Mouse (Mus musculus) thymus, adult 2 months (tissue): ENCODE measurements around the gene Pi4k2a. TPM values are rescaled to one million over a fixed set of nuclear protein-coding genes. Genes with fewer than 3 reads are reported as not detected.

Source experiments
- DNase-seq: peaks from one replicate; pipeline ENCODE4 v3.0.0; 2021
- H3K27ac ChIP-seq: fragments of 200-500 bp; 2 replicates; pipeline ENCODE4 v1.5.1; 2012; ENCODE audit warnings: low read length, control low read depth; ENCODE audit not compliant: control insufficient read depth, insufficient read depth
- H3K27me3 ChIP-seq: fragments of 200-500 bp; 2 replicates; pipeline ENCODE4 v1.6.1; 2012; ENCODE audit warnings: mild to moderate bottlenecking, low read length, moderate library complexity, mixed read lengths; ENCODE audit not compliant: control insufficient read depth, insufficient read depth
- H3K36me3 ChIP-seq: fragments of 200-500 bp; 2 replicates; pipeline ENCODE4 v1.6.1; 2012; ENCODE audit warnings: mild to moderate bottlenecking, low read length, moderate library complexity; ENCODE audit not compliant: control insufficient read depth, insufficient read depth
- H3K4me1 ChIP-seq: fragments of 200-500 bp; replicated peaks from 2 replicates; pipeline ENCODE4 v1.6.1; 2012; ENCODE audit warnings: low read length; ENCODE audit not compliant: control insufficient read depth, insufficient read depth
- H3K4me3 ChIP-seq: fragments of 200-500 bp; 2 replicates; pipeline ENCODE4 v1.5.1; 2012; ENCODE audit warnings: mild to moderate bottlenecking, low read length, control low read depth, moderate library complexity; ENCODE audit not compliant: control insufficient read depth, insufficient read depth
- CTCF ChIP-seq: fragments of 200-500 bp; IDR thresholded peaks from 2 replicates; pipeline ENCODE4 v1.5.1; 2012; ENCODE audit warnings: mild to moderate bottlenecking, control low read depth, low read length, moderate library complexity, borderline replicate concordance; ENCODE audit not compliant: control insufficient read depth, poor library complexity, insufficient read depth; ENCODE audit errors: extremely low read depth
- POLR2A ChIP-seq: fragments of 200-500 bp; IDR thresholded peaks from 2 replicates; pipeline ENCODE4 v1.6.1; 2012; ENCODE audit warnings: mild to moderate bottlenecking, low read length, control low read depth, moderate library complexity; ENCODE audit not compliant: control insufficient read depth, poor library complexity, insufficient read depth; ENCODE audit errors: extremely low read depth
- WGBS: fragments of 180-500 bp; shearing (Covaris S2); methylation state at CpG from one replicate; pipeline ENCODE4 v1.1.7; 2018; 5-methylcytosine and 5-hydroxymethylcytosine counted together
- polyA plus RNA-seq: library from polyadenylated mRNA; depleted of rRNA; stranded (reverse); fragments of >200 nt; gene quantifications from 2 replicates; pipeline ENCODE4 v1.2.3, GENCODE M21; 2012; rRNA removed

Pi4k2a gene
- 36.8 and 42.2 TPM in 2 replicates for polyA plus RNA-seq

GRCm38 (mm10) chr19:42089748-42090595, at the start of gene Pi4k2a:
Gene Pi4k2a, plus strand, starts transcription at chr19:42090470.
- DNase-seq = peak; percentile 98
- H3K4me1 ChIP-seq = peaks cover 9% of the 10 kb centered on the region
- H3K4me3 ChIP-seq = peak within 1 kb of the TSS; percentile 61
- H3K27me3 ChIP-seq = peaks cover 6% of the 10 kb centered on the region; the same call in 1 of the 2 replicates
- H3K27ac ChIP-seq = peak within 1 kb of the TSS; percentile 71
- WGBS = under 1% methylated on average over 55 of the region's 55 CpGs
- peak; percentile 62; the same call in 1 of the 2 replicates for TF ChIP-seq POLR2A
- TF ChIP-seq CTCF = peak; percentile 47; the same call in 1 of the 2 replicates
- H3K36me3 ChIP-seq = no peaks in the 10 kb centered on the region

- H3K27me3 ChIP-seq = no peaks in the 10 kb centered on the region
These were observed 46.3 kb upstream of the Pi4k2a start for GRCm38 (mm10) chr19:42043988-42044387.

GRCm38 (mm10) chr19:42045269-42046102, 44.8 kb upstream of the Pi4k2a start, which contains the start of gene Hoga1:
Gene Hoga1, plus strand, starts transcription at chr19:42045610.
- Histone ChIP-seq H3K27me3 (no peaks in the 10 kb centered on the region), H3K27ac (no peak within 1 kb of the TSS), H3K36me3 (no peaks in the 10 kb centered on the region), H3K4me1 (no peaks in the 10 kb centered on the region), H3K4me3 (no peak within 1 kb of the TSS)
- TF ChIP-seq CTCF (peak; percentile 55; the same call in 1 of the 2 replicates), POLR2A (no peak)
- DNase-seq = peak; percentile 59
- 42% methylated on average over 23 of the region's 23 CpGs for WGBS

More at GRCm38 (mm10) chr19:42043988-42044387, 46.3 kb upstream of the Pi4k2a start:
- WGBS = 96% methylated on average over 6 of the region's 6 CpGs
- Histone ChIP-seq H3K36me3 (no peaks in the 10 kb centered on the region), H3K4me3 (no peak overlapping the region), H3K4me1 (no peaks in the 10 kb centered on the region), H3K27ac (no peak overlapping the region)
- TF ChIP-seq CTCF (no peak), POLR2A (no peak)
- no peak for DNase-seq

- Histone ChIP-seq H3K27me3 (no peaks in the 10 kb centered on the region), H3K4me3 (no peak overlapping the region), H3K36me3 (no peaks in the 10 kb centered on the region), H3K4me1 (no peaks in the 10 kb centered on the region), H3K27ac (no peak overlapping the region)
- TF ChIP-seq CTCF (no peak), POLR2A (no peak)
- DNase-seq = no peak
- 81% methylated on average over 1 of the region's 1 CpGs for WGBS
These were observed 40.0 kb upstream of the Pi4k2a start for GRCm38 (mm10) chr19:42050251-42050650.

- H3K4me3 ChIP-seq = no peak overlapping the region
- no peaks in the 10 kb centered on the region for H3K27me3 ChIP-seq
- DNase-seq = no peak
- no peaks in the 10 kb centered on the region for H3K36me3 ChIP-seq
- no peak for TF ChIP-seq POLR2A
- TF ChIP-seq CTCF = no peak
- 95% methylated on average over 3 of the region's 3 CpGs for WGBS
- H3K27ac ChIP-seq = no peak overlapping the region
- no peaks in the 10 kb centered on the region for H3K4me1 ChIP-seq
These were observed 38.9 kb upstream of the Pi4k2a start for GRCm38 (mm10) chr19:42051351-42051750.

- H3K27ac ChIP-seq = no peak within 1 kb of the TSS
- DNase-seq = no peak
- no peaks in the 10 kb centered on the region for H3K4me1 ChIP-seq
- H3K27me3 ChIP-seq = no peaks in the 10 kb centered on the region
- WGBS = 93% methylated on average over 4 of the region's 4 CpGs
- no peaks in the 10 kb centered on the region for H3K36me3 ChIP-seq
- TF ChIP-seq POLR2A = no peak
- no peak for TF ChIP-seq CTCF
- no peak within 1 kb of the TSS for H3K4me3 ChIP-seq
These were observed 38.3 kb upstream of the Pi4k2a start, which contains the start of gene 4933411K16Rik for GRCm38 (mm10) chr19:42051948-42052347. Gene 4933411K16Rik, plus strand, starts transcription at chr19:42052248.
